8 mouse cellular contexts compared by ENCODE assay signal in genomic region chr13:6646674-6647066, GRCm38 (mm10). TPM values are rescaled to one million over a fixed set of nuclear protein-coding genes. Genes with fewer than 3 reads are reported as not detected.
DNase-seq lines count a peak whose midpoint lies in the region; ATAC-seq and TF ChIP-seq lines count a peak whose summit lies in the region.

No protein-coding gene starts in this region.

- H3K79me2 ChIP-seq in heart, adult 2 months (replicated peaks; ENCODE audit: control insufficient read depth, insufficient read depth, low read length): no peaks in the 10 kb centered on the region; the same call in 1 of the 2 replicates
- peaks cover 51% of the 10 kb centered on the region for H3K79me2 ChIP-seq in CH12.LX (replicated peaks; ENCODE audit: control insufficient read depth, extremely low read depth, insufficient read depth, poor library complexity, severe bottlenecking)

- no peaks in the 10 kb centered on the region for H3K27me3 ChIP-seq in heart, adult 2 months (ENCODE audit: control insufficient read depth, insufficient read depth, low read length)
- H3K27me3 ChIP-seq in CH12.LX (replicated peaks): no peaks in the 10 kb centered on the region
- no peaks in the 10 kb centered on the region for H3K27me3 ChIP-seq in forebrain, embryonic 15.5 days
- no peaks in the 10 kb centered on the region for H3K27me3 ChIP-seq in liver, embryonic 16.5 days (ENCODE audit: control insufficient read depth, insufficient read depth, low read depth, low read length)

- no peak for TF ChIP-seq POLR2A in heart, adult 2 months (IDR thresholded peaks at IDR 0.05; ENCODE audit: insufficient read depth, low read depth, low read length)
- no peak for TF ChIP-seq POLR2A in CH12.LX (IDR thresholded peaks at IDR 0.05; ENCODE audit: low read depth, low read length)

- in situ Hi-C loops in CH12.LX (cut with MboI; ENCODE audit: low pct_ligation_motif_present, low pct_unique_long_range_greater_than_20kb, low sequenced_read_pairs): loop anchor here (25.0 kb wide), 1 partner anchor 784 kb away; the partner anchor contains the start of gene Klf6

- no peak for TF ChIP-seq RAD21 in CH12.LX (IDR thresholded peaks at IDR 0.05; ENCODE audit: low read depth, low read length)

- H3K36me3 ChIP-seq in heart, adult 2 months (ENCODE audit: control insufficient read depth, insufficient read depth, low read length): no peaks in the 10 kb centered on the region
- H3K36me3 ChIP-seq in CH12.LX (replicated peaks in 1 of 2; ENCODE audit: control insufficient read depth in 1 of 2, insufficient read depth in 1 of 2, low read length in 1 of 2): peaks cover 0 to 24% of the 10 kb centered on the region in 2 experiments
- no peaks in the 10 kb centered on the region for H3K36me3 ChIP-seq in forebrain, embryonic 15.5 days
- no peaks in the 10 kb centered on the region for H3K36me3 ChIP-seq in liver, embryonic 16.5 days (ENCODE audit: control insufficient read depth, insufficient read depth)

- peak overlapping the region; percentile 75 for H3K27ac ChIP-seq in heart, adult 2 months
- H3K27ac ChIP-seq in CH12.LX (ENCODE audit: insufficient read depth, low read depth): peak overlapping the region; percentile 62
- no peak overlapping the region for H3K27ac ChIP-seq in forebrain, embryonic 15.5 days (replicated peaks)
- H3K27ac ChIP-seq in liver, embryonic 16.5 days (ENCODE audit: low read length): no peak overlapping the region

- H3K4me1 ChIP-seq in heart, adult 2 months (ENCODE audit: control insufficient read depth, insufficient read depth, low read length): no peaks in the 10 kb centered on the region; the same call in 1 of the 2 replicates
- H3K4me1 ChIP-seq in CH12.LX (ENCODE audit: control insufficient read depth in 1 of 2, insufficient read depth in 2 of 2): peaks cover 4 to 47% of the 10 kb centered on the region in 2 experiments; a peak in 3 of 4 replicates
- 0 out of 2 replicates have a peak, but pooled peaks cover 11% of the 10 kb centered on the region for H3K4me1 ChIP-seq in forebrain, embryonic 15.5 days
- peaks cover 24% of the 10 kb centered on the region for H3K4me1 ChIP-seq in liver, embryonic 16.5 days (ENCODE audit: control insufficient read depth, low read depth, low read length)

- TF ChIP-seq CTCF in heart, adult 2 months (IDR thresholded peaks at IDR 0.05): no peak
- TF ChIP-seq CTCF in CH12.LX (conservative IDR thresholded peaks at IDR 0.05 in 1 of 2, IDR thresholded peaks at IDR 0.05 in 1 of 2; ENCODE audit: low read depth in 2 of 2, low read length in 2 of 2): no peak

- TF ChIP-seq EP300 in heart, adult 2 months (IDR thresholded peaks at IDR 0.05; ENCODE audit: insufficient read depth, low read depth, low read length): no peak
- TF ChIP-seq EP300 in CH12.LX (IDR thresholded peaks at IDR 0.05; ENCODE audit: low read length): no peak

- DNase-seq in heart, adult 2 months: no peak
- no peak for DNase-seq in heart, adult 8-10 months (ENCODE audit: low spot score)
- DNase-seq in CH12.LX (ENCODE audit: extremely low read depth): no peak
- no peak for DNase-seq in right cerebral cortex, postnatal 36 days (ENCODE audit: low spot score in 2 of 2)
- DNase-seq in cerebellum, adult 8-10 months: no peak
- no peak for DNase-seq in urinary bladder, adult 2 months (ENCODE audit: low spot score)

- no peaks in the 10 kb centered on the region for H3K9me3 ChIP-seq in CH12.LX (replicated peaks; ENCODE audit: low read length)
- no peaks in the 10 kb centered on the region for H3K9me3 ChIP-seq in forebrain, embryonic 15.5 days
- no peaks in the 10 kb centered on the region for H3K9me3 ChIP-seq in liver, embryonic 16.5 days (replicated peaks; ENCODE audit: control insufficient read depth, low read length)

- dilution Hi-C loops in CH12.LX (cut with MboI; ENCODE audit: extremely low pct_ligation_motif_present, extremely low pct_unique_long_range_greater_than_20kb, low sequenced_read_pairs): no loop called here

- 29% methylated on average over 3 of the region's 3 CpGs for WGBS in heart, adult 2 months
- 48% methylated on average over 3 of the region's 3 CpGs for WGBS in forebrain, embryonic 15.5 days
- 32% methylated on average over 3 of the region's 3 CpGs for WGBS in liver, embryonic 16.5 days (ENCODE audit: insufficient replicate concordance)

- intact Hi-C loops in heart, adult 2 months (cut with DNase I): no loop called here

- ATAC-seq in forebrain, embryonic 15.5 days (replicated peaks): no peak
- no peak for ATAC-seq in liver, embryonic 16.5 days (ENCODE audit: low read depth)

- peak overlapping the region; percentile 68 for H3K4me3 ChIP-seq in heart, adult 2 months
- H3K4me3 ChIP-seq in CH12.LX (replicated peaks in 1 of 3; ENCODE audit: low read depth in 2 of 3, low read length in 2 of 3, poor library complexity in 1 of 3): peak overlapping the region; percentile 64 to 95 (median 95)
- H3K4me3 ChIP-seq in forebrain, embryonic 15.5 days: peak overlapping the region; percentile 69
- peak overlapping the region; percentile 63 for H3K4me3 ChIP-seq in liver, embryonic 16.5 days (ENCODE audit: low read depth, low read length)

- peak overlapping the region; percentile 79 for H3K4me2 ChIP-seq in CH12.LX (ENCODE audit: insufficient read depth, low read depth, poor library complexity, severe bottlenecking)
- peak overlapping the region; percentile 100 for H3K4me2 ChIP-seq in forebrain, embryonic 15.5 days (replicated peaks)
- H3K4me2 ChIP-seq in liver, embryonic 16.5 days (ENCODE audit: low read depth, low read length): peak overlapping the region; percentile 90

- H3K9ac ChIP-seq in heart, adult 2 months (ENCODE audit: low read depth, low read length): no peak overlapping the region
- peak overlapping the region; percentile 78 for H3K9ac ChIP-seq in CH12.LX (ENCODE audit: insufficient read depth, low read depth)
- peak overlapping the region; percentile 70 for H3K9ac ChIP-seq in forebrain, embryonic 15.5 days (replicated peaks)
- H3K9ac ChIP-seq in liver, embryonic 16.5 days (ENCODE audit: low read depth, low read length): no peak overlapping the region

TF ChIP-seq in CH12.LX, 34 proteins besides CTCF, POLR2A, EP300 and RAD21:
- TF ChIP-seq ETS1 (conservative IDR thresholded peaks at IDR 0.05; ENCODE audit: low read depth, low read length) (no peak), CHD1 (IDR thresholded peaks at IDR 0.05; ENCODE audit: low read depth, low read length) (peak; percentile 64; the same call in 1 of the 2 replicates)

RNA-seq across cellular contexts. Expression of gene Pfkp, which starts 1.9 kb away (rescaled TPM):
- 10 to 100 TPM; 47.2 to 48.1 TPM for total RNA-seq in heart, adult 2 months (2021)
- polyA plus RNA-seq in heart, adult 2 months (2012; rRNA removed): 66.6 and 67.4 TPM in 2 replicates
- 10 to 100 TPM; 27.7 to 47.5 (median 33.5) TPM for total RNA-seq in heart, adult 8-10 months (2022)
- total RNA-seq in CH12.LX (2012; rRNA removed): 247 and 417 TPM in 2 replicates
- total RNA-seq in CH12.LX (2014; rRNA removed): 204 and 211 TPM in 2 replicates
- polyA plus RNA-seq in CH12.LX (2012; ENCODE audit: insufficient read length, low read depth): 239 and 265 TPM in 2 replicates
- polyA plus RNA-seq in forebrain, embryonic 15.5 days (2015; fragmentation: Nextera tagmentation; extraction: Ambion mirVana): 163 and 165 TPM in 2 replicates
- 5.5 and 5.6 TPM in 2 replicates for polyA plus RNA-seq in liver, embryonic 16.5 days (2015; fragmentation: Nextera tagmentation; extraction: Ambion mirVana)
- 135 and 192 TPM in 2 replicates for polyA plus RNA-seq in urinary bladder, adult 2 months (2012; rRNA removed)

Comparison
In these comparisons a context has a peak if more than half of its experiments do, and no peak if none do; other contexts are left out.
1. H3K27ac ChIP-seq: peak in heart, adult 2 months (single experiment) and CH12.LX (single experiment); none in forebrain, embryonic 15.5 days (single experiment) and liver, embryonic 16.5 days (single experiment).
2. H3K9ac ChIP-seq: peak in CH12.LX (single experiment) and forebrain, embryonic 15.5 days (single experiment); none in heart, adult 2 months (single experiment) and liver, embryonic 16.5 days (single experiment).
3. RNA of gene Pfkp, which starts 1.9 kb away (polyA plus RNA-seq): 239 to 265 TPM in CH12.LX, 163 to 165 TPM in forebrain, embryonic 15.5 days, 135 to 192 TPM in urinary bladder, adult 2 months and 66.6 to 67.4 TPM in heart, adult 2 months; 5.5 to 5.6 TPM in liver, embryonic 16.5 days; every median in the first group is over 10 times any median in the second.
4. Peak in every context shown above with its lines, with median percentiles within 50 percentile points of each other: H3K4me3 ChIP-seq and H3K4me2 ChIP-seq.